Mouse (Mus musculus) urinary bladder, postnatal 4 days (tissue): ENCODE measurements around the gene Ring1.
A peak's percentile ranks its signal among the peaks of the same experiment; 100 is the strongest.
"Not testable (repeated sequence)": the region's sequence is repeated elsewhere in the genome, so short reads cannot be mapped to it uniquely, and the experiment has no call there.

Source experiments
- DNase-seq, 2 experiments: peaks; one replicate each; pipeline ENCODE4 v3.0.0; 2021 to 2022; ENCODE audit warnings: low spot score in 2 of 2

The Ring1 gene

DNA sequence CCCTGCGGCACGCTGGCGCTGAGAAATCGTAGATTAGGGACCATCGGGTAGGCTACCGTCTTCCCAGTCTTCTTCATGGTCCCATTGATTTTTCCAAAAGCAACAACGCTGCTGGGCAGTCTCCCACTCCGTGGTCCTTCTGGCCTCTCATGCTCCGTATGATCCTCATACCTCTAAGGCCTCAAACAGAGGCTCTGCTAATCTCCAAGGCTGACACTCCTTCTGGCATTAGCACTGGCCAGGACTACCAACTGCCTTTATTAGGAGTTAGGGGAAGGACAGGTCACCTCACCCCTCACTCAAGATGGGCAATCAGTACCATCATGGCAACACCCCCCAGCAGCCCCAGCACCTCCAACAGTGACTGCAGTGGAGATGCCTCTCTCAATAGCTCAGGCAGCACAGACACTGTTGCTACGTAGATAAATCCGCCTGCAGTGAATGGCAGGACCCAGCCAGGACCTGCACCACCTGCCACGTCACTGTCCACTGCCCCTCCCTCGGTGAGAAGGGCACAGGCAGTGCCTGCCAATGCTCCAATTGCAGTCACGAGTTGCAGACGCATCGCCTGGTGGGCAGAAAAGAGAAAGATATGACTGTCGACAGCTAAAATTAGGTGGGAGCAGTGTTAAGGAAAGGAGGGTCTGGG lies 4.1 kb upstream of the Ring1 start:
- no peak for DNase-seq

DNA sequence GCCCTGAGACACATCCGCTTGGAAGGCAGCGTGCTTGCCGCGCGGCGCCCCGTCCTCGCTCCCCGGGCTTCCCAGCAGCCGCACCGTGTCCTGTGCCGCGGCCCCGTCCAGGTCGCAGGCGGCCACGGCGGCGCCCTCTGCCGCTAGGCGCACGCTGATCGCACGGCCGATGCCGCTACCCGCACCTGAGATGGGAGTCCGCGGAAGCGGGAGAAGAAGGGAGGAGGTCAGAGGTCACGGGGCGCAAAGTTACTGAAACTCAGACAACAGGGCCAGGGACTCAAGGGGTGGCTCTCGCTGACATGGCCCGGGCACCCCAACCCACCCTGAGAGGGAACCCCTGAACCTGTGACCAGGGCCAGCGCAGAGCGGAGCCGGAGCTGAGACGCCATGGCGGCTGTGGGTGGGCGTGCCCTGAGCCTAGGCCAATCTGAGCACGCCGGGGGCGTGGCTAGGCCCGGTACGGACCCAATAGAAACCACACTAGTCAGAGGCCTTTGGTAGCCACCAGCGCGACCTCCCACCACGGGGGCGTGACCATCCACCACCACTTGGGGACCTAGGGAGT lies 3.3 kb upstream of the Ring1 start, which contains the start of gene H2-Ke6:
TSS of gene H2-Ke6 (minus strand) at position 405 of the 568 bp plus-strand sequence.
- peak; percentile 89 to 90 for DNase-seq

DNA sequence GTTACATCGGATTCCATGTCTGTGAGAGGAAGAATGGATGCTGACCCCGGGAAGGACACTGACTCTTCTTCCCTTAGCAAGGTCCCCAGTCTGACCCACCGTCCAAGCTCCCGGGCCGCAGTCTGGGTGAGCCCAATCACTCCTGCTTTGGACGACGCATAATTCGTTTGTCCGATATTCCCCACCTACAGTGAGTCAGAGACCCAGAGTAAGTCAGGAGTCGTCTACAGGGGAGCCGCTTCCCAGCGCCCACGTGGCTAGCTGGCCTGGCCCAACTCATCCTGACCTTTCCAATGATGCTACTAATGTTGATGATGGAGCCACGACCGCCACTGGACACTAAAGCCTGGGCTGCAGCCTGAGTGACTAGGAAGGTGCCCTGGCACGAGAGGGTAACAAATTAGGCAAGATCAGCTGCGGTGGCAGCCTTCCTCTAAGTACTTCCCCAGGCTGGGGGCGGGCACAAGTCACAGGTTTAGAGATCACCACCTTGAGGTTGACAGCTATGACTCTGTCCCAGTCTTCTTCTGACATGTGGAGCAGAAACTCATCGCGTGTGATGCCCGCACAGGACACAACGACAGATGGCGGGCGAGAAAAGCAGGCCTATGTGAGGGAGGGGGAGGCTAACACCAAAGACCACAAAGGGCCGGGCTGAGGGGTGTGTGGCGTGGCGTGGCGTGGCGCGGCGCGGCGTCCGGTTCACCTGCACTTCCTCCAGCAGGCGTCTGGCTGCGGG lies 2.6 kb upstream of the Ring1 start:
- no peak for DNase-seq

DNA sequence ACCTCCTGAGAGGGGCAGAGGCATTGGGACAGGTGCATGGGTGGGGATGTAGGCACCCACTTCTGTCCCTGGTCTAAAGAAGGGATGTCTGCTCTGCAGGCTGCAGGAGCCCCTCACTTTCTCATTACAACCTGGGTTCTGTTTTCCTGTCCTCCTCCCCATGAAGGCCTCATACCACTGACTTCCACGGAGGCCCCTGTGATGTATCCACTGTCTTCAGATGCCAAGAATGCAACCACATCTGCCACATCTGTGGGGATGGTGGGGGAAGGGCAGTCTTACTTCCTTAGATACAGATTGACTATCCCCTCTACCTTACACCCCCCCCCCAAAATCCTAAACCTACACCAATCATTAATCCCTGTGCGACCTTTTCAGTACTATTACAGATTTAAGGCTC lies 1.7 kb upstream of the Ring1 start:
- no peak for DNase-seq

DNA sequence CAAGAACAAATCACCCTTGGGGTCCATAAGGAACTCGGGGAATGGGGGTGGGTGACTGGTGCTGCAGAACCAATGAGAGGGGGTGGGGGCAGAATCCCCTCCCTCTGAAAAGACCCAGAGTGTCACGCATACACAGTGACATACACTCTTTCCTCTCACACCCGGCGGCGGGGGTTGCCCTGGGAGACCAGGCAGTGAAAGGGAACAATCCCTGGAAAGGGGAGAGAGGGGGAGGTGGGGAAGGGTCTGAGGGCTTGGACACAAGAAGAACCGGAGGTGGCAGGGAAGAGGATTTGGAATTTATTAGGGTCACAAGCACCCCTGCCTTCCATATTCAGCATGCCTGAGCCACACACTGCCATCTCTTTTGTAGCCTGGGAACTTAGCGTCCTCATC lies 1.3 kb upstream of the Ring1 start:
- no peak for DNase-seq

DNA sequence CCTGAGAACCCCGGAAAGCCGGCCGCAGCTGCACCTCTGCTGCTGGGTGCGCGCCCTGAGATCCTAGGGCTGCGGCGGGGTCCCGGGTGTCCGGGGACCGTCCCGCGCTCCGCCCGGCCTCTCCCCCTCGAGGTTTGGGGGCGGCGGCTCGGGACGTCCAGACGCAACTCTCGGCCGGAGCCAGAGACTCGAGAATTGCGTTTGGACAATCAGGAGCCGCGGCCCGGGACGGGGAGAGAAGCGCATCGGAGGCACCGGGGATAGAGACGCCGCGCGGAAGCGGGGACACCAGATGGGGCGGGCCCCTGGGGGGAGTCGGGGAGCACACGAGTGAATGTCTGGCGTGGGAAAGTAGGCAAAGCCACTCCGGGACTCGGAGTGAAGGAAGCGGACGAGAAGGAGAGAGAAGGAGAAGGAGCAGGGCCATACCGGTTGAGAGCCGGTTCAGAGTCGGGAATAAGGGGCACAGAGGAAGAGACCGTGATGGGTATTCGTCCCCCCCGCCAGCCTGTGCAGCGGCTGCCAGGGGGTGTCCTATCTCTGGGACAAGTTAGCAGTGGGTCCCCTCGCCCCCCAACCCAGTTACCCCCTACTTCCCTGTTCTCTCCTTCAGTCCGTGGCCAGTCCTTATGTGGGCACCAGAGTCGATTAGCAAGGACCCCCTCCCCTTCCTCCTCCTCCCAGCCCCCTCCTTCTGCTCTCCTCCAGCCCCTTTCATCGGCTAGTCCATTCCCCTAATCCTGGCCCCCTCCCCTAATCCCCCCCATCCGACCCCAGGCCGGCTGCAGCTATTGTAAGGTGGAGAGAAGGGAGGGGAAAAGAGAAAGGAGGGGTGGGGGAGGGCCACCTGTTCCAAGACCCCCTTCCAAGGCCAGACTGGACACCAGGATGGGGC lies 628 bp upstream of the Ring1 start:
- no peak for DNase-seq

DNA sequence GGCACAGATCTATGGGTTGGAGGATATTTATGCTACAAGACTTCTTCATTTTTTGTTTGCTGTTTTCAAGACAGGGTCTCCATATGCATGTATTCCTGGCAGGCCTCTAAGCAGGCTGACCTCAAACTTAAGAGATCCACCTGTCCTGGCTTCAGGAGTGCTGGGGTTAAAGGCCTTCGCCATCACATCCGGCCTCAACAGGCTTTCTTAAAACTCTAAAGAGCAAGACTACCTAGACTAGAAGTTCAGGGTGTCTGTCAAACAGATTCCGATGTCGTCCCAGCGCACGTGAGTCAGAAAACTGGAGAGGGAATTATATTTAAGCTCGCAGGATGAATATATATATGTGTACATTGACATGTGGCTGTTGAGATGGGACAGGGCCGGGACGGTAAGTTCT lies 802 bp downstream of the Ring1 start:
- no peak for DNase-seq

DNA sequence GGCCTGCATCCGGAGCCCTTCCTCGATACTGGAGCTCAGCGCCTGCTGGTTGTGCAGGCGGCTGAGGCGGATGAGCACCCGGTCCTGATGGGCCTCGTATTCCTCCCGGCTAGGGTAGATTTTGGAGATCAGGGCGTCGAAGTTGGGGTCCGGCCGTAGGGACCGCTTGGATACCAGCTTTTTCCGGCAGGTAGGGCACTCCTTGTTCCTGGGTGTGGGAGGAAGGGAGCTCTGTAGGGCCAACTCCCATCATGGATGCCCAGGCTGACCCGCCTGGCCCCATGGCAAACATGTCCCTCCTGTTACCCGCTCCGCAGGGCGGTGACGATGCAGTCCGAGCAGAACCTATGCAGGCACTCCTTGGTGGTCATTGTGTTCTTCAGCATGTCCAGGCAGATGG lies 1.5 kb downstream of the Ring1 start:
- no peak for DNase-seq

DNA sequence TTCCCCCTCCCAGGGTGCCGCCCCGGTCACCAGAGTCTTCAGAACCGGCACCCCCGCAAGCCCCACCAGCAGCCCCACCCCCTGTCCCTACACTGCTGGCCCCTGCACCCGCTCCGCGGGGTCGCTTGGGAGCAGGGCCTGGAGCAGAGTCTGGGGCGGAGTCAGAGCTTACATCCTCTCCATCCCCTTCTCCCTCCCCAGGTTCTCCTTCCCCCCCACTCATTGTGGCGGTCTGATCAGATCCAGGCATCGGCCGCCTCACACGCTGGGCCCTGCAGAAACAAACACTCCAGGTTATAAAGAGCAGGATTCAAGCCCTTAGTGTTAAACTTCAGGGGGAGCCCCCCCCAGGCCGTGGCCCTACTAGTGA lies 2.1 kb downstream of the Ring1 start:
- no peak for DNase-seq

DNA sequence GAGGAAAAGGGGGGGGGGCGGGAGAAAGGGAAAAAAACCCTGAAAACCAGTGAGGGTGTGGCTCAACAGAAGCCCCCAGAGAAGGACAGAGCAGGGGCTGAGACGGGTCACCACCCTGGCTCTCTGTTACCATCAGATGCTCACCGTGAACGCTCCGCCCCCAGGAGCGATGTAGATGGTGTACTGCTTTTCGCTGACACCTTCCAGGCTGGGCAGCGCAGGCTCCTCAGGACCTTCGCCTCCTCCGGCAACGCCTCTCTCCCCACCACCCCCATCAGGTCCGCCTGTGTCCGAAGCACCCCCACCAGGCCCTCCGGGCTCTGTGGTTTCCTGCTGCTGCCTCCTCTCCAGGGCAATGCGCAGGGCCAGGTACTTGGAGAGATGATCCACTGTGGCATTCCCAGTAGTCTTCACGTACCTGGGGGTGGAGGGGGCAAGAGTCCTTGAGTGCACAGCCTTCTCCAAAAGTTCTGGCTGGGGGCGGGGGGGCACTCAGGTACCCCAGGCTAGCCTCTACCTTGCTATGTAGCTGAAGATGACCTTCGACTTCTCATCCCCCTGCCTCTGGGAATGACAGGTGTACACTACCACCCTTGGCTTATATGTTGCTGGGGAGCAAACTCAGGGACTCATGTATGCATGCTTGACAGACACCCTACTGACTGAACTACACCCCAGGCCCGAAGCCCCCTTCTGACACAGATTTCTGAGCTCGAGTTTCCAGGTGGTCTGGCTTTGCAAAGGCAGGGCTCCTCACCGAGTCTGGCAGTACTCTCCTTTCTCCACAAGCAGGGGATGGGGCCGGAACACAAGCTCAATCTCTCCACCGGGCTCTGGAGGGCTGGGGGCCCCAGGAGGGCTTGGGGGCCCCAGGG lies 2.7 kb downstream of the Ring1 start:
- no peak for DNase-seq

DNA sequence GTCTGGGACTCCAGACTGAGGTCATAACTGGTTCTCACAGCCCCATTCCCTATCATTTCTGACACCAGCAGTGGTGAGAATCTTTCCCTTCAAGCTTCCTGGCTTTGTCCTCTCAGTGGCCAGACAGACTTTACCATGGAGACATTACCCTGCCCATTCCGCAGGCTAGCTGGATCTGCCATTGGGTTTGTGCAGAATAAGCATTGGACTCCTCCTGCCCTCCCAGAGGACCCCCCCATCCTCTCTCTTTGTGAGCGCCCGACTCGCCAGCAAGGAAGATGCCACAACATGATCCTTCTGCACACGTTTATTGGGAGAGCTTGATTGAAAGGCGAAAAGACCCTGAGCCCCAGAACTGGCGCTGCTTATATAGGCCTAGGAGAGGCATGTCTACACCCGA lies 11.0 kb downstream of the Ring1 start:
- no peak for DNase-seq

DNA sequence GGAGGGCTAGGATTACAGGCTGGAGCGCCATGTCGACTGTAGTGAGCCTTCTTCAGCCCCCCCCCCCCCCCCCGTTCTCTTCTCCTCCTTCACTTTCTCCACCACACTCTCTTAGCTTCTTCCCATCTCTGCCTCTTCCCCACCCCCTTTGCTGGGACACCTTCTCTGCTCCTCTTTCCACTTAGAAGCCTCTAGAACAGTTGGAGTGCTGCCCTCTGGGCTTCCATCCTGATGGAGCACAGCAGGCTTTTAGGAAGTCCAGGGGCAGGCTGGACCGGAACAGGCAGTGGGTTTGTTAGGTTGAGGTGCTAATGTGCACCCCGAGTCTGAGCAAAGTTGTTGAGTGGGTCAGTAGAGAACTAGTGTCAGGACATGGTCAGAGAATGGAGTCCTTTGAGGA lies 14.3 kb downstream of the Ring1 start:
- no peak for DNase-seq

DNA sequence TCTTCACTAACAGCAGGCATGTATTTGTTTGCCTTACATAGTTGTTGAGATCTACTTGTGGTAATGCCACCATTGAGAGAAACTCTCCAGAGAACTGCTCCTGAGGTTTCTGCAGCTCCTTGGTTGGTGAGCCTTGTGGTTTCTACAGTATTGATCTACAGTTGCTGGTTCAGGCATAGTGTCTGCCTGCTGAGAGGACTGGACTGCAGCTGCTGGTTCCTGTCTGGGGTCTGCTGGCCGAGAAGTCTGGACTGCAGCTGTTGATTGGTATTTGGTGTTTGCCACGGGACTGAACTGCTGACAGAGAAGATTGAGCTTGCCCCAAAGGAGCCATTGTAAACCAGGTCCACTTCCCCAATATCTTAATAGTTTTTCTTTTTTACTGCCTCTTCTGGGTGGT lies 17.9 kb downstream of the Ring1 start:
- DNase-seq, result no peak

DNA sequence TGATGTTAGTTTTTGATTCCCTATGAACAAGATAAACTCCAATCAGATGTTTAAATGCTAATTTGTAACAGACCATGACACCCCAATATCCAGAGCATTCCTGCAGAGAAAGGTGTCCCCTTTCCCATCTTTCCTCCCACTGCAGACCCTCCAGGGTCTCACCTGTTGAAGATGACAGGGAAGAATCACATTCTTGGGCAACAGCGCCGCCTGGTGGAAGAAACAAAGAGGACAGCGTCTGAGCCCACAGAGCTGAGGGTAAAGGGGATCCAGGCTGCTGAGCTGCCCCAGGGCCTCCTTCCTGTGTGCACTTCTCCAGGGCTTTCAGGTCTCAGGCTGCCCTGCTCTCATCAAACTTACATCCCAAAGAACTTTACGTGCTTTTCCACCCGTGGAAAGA lies 21.1 kb downstream of the Ring1 start:
- DNase-seq, result no peak

DNA sequence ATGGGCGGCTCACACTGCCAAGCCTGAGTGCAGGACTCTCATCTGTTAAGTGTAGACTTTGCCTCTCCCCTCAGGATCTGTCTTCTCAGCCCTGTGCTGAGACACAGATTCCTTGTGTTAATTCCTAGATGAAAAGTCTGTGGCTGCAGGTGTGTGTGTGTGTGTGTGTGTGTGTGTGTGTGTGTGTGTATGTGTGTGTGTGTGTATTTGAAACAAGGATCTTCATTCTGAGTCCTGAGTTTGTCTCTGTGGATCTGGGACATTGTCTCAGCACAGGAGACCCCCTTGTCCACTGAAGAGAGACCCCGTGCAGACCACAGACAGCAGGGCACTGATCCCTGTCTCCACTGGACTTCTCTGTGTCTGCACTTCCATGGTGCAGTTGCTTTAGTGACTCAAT lies 23.7 kb downstream of the Ring1 start:
- not testable (repeated sequence) for DNase-seq

DNA sequence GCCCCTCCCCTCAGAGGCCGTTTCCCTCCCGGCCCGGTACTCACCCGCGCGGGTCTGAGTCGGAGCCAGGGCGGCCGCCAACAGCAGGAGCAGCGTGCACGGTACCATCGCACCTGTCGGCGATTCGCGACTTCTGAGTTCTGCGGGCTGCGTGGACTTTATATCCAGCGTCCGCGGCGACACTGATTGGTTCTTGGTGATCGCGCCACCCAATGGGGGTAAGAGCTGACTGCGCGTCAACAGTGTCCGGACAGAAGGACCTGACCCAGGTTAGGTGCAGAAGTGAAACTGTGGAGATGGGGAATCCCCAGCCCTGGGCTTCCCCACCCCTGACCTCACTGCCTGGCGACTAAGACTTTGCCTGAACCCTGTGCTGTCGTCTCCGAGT lies 24.3 kb downstream of the Ring1 start, which contains the start of gene H2-K1:
TSS of gene H2-K1 (minus strand) at position 198 of the 388 bp plus-strand sequence.
- peak; percentile 76 to 87 for DNase-seq

DNA sequence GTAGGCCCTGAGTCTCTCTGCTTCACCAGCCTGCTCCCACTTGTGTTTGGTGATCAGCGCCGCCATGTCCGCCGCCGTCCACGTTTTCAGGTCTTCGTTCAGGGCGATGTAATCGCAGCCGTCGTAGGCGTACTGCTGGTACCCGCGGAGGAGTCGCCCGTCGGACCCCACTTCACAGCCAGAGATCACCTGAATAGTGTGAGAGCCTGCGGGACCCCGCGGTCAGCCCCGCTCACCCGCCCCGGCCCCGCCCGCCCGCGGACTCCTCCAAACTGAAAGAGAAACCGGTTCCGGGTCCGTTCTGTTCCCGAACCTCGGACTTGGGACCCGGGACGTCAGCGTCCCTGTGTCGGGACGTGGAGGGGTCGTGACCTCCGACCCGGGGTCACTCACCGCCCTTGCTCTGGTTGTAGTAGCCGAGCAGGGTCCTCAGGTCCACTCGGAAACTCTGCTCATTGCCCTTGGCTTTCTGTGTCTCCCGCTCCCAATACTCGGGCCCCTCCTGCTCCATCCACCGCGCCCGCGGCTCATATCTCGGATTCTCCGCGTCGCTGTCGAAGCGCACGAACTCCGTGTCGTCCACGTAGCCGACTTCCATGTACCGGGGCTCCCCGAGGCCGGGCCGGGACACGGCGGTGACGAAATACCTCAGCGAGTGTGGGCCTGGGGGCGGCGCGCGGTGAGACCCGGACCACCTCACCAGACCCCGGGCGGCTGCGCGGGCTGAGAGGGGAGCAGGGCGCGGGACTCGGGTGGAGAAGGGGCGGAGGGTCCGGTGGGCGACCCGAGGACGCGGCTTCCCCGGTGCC lies 24.9 kb downstream of the Ring1 start:
- DNase-seq, result no peak

DNA sequence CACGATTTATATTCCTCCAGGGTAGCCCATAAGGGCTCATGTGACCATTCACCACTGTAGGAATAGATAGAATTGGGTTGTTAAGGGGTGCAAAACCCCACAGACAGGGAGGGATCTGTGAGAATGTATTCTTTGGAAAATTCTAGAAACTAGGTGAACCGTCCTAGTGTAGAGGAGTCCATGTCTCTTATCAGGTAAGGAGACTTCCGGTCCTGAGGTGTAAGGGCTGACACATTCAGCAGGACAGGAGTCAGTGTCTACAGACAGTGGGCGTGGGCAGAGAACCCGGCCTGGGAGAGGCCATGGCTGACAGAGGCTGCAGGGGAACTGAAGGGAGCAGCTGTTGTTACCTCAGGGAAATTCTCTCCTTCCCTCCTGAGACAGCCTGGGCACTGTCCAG lies 25.8 kb downstream of the Ring1 start:
- DNase-seq, result not testable (repeated sequence)

DNA sequence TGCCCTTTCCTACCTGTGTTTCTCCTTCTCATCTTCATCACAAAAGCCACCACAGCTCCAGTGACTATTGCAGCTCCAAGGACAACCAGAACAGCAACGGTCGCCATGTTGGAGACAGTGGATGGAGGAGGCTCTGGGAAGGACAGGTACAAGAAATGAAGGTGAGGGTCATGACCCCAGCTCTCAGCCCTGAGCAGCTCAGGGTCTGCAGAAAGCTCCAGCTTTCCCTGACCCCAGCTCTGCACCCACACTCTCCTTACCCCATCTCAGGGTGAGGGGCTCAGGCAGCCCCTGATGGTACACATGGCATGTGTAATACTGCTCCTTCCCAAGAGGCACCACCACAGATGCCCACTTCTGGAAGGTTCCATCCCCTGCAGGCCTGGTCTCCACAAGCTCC lies 27.5 kb downstream of the Ring1 start:
- DNase-seq, result not testable (repeated sequence)

DNA sequence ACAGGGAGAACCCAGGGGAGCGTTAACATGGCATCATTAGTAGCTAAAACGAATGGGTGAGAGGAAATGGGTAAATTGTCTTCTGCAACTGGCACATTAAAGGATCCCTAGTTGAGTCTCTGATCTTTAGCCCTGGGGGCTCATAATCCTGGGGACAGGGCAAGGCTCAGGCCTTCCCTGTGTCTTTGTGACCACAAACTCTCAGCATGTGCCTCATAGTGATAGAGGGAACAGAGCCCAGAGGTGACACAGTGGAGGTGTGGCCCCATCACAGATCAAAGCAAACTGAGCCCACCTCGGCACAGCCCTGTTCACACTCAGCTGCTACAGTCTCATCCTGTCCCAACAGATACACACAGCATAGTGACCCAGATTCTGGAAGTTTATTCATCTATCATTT lies 28.8 kb downstream of the Ring1 start:
- no peak for DNase-seq
